Mouse (Mus musculus): ENCODE measurements at regions not wholly inside any gene's neighbourhood (a gene's known extent, or its start where the extent isn't known, plus 50 kb on each side); places are given as distances from the start of the nearest gene placed in this dataset.
"Not testable (repeated sequence)": the region's sequence is repeated elsewhere in the genome, so short reads cannot be mapped to it uniquely, and the experiment has no call there.

DNA sequence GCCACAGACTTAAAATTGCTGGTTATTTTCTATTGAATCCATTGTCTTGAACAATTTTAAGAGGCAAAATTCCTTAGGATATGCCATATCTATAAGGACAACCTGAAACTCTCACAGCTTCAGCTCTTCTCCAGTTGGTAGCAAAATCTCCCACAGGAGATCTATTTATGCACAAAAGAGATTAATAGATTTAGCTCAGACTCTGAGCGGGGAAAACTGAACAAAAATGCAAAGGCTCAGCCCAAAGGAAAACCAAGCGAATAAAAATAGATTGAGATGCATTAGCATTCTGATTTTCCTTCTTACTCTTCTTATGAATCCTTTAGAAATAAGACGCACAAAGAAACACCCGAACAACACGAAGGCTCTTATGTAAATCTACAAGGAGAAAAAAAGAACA, 196.2 kb upstream of the Pcsk5 start:
- DNase-seq (ENCODE audit: low spot score in 2 of 2): no peak

DNA sequence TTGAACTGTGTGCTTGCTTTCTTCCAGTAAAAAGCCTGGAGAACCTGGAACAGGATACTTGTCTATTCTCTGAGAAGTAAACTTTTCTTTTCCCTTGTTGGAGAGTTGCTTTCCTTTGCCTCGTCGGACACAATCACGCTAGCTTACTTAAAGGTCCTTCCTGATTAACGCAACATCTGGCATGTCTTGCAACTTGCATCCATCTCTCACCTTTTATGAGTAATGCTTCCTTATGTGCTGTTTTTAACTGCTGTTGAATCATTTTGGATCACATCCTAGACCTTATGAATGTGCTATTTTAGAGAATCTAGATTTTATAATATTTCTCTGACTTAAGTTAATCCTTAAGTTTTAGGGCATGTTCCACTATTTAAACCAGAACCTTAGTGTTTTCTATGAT, 188.4 kb upstream of the Pcsk5 start:
- no peak for DNase-seq (ENCODE audit: low spot score in 2 of 2)

DNA sequence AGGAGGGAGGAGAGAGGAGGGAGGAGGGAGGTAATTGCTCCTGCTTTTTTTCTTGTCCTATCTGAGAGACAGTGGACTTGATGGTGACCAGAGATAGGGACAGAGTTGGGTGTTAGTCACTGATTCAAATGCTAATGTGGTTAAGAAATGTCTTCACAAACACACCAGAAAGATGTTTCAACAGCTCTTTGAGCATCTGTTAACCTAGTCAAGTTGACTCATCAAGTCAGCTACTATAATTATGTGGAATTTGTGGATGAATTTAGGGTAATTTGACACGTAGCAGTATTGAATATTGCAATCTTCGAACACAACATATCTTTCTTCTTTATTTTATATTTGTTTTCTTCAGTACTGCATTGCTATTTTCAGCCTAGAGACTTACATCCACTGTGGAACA, 182.9 kb upstream of the Pcsk5 start:
- peak in 1 of 2 experiments; percentile 10 for DNase-seq (ENCODE audit: low spot score in 2 of 2)

DNA sequence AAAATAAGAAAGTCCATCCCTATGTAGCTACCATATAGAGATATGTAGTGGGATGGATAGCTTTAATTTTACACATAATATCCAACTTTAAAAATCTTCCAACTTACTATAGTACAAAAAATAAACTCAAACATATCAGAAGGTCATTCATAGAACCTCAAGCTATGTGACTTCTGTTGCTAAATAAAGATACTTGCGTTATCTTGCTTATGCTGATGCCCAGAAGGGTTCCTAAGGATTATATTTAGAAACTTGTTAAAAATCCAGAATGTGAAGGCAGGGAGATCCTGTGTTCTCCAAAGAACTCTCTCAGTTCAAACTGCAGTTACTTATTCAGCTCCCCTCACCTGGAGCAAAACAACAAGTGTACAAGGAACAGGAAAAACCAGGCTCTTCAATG, 177.9 kb upstream of the Pcsk5 start:
- no peak for DNase-seq (ENCODE audit: low spot score in 2 of 2)

DNA sequence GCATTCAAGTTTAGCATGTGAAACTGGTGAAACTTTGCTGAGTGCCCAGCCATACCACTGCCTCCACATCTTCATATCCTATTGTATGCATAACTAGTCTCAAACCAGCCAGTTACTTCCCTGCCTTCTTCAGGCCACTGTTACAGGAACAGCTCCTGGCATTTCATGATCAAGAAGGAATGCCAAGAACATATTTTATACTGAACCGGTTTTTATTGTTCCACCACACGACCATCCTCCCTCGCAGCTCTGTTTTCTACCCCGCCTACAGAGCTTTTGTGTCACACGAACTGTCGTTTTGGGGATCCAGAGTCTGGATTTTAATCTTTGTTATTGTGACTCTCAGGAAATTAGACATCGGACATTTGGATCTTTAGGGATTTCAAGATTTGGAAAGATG, 174.6 kb upstream of the Pcsk5 start:
- DNase-seq (ENCODE audit: low spot score in 2 of 2): peak in 1 of 2 experiments; percentile 30

DNA sequence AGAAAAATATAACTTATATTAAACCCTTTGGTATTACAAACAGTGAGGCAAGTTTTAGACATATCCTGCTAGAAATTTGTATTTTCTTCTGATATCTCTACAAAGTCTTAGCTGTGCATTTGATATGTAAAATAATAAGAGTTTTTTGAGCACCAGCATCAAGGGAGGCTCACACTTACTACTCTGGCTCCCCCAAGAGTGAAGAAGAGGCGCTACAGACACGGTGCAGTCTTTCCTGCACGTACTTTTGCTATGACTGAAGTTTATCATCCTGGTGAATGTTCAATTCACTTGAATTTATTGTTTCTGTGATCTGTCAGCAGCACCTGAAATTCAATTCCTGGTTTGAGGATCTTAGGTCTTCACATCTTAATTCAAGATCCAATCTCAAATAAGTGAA, 160.1 kb upstream of the Pcsk5 start:
- DNase-seq (ENCODE audit: low spot score in 2 of 2): no peak

DNA sequence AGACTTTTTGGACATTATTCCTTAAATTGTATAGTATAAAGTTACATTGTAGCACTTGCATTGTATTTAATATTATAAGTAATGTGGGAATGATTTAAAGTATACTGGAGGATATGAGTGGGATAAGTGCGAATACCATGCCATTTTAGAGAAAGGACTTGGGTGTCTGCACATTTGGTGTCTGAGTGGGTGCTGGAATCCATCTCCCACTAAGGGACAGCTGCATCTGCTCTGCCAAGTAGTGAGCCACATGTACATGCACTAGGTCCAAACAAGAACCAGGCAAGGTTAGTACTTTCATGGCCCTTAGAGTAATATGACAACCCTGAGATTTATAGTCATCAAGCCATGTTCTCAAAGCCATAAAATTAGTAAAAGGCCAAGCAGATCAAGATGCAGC, 146.0 kb upstream of the Pcsk5 start:
- no peak for DNase-seq (ENCODE audit: low spot score in 2 of 2)

DNA sequence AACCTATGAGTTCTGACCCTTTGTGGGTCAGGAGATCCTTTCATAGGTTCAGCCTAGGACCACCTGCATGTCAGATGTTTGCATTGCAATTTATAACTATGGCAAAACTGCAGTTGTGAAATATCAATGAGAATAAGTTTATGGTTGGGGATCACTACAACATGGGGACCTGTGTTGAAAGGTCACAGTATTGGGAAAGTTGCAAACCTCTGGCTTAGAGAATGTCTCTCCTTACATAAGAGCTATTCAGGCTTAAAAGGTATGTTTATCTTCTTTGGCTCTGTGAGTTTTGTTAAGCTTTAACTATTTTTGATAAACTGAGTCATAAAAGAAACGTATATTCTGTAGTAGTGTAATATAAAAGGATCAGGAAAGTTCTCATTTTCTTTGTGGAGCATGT, 128.1 kb upstream of the Pcsk5 start:
- no peak for DNase-seq (ENCODE audit: low spot score in 2 of 2)

DNA sequence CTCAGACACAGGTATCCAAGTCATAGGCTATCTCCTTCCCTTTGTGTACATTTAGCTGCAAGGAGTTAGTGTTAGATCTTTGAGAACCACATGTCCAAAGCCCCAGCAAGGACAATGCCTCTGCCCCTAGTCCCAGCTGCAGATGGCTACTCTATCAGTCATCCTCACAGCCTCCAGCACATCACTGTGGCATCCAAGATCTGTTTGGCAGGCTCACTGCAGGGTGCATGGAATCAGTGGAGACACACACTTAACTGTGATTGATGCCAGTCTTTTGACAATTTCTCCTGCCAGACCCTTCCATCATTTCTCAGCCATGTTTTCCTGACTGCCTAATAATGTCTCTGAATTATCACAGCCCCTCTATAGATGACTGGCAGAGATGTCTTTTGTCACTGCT, 121.0 kb upstream of the Pcsk5 start:
- DNase-seq (ENCODE audit: low spot score in 2 of 2): peak; percentile 4 to 21

DNA sequence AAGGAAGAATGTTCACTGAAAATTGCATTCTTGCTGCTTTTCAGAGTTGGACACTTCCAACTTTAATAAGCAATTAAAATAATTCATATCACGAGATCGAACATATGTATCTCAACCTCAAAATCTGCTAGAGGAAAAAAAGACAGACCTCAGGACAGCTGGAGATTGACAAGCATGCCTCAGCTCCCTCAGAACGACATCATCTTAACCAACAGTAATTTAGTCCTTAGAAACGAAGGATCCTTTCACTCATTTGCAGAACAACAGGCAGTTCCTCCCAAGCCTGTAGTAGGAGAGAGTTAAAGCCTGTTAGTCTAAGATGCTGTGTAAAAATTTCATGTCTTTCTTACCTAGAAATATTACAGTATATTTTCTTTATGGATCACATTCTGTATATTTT, 95.2 kb upstream of the Pcsk5 start:
- peak in 1 of 2 experiments; percentile 16 for DNase-seq (ENCODE audit: low spot score in 2 of 2)

DNA sequence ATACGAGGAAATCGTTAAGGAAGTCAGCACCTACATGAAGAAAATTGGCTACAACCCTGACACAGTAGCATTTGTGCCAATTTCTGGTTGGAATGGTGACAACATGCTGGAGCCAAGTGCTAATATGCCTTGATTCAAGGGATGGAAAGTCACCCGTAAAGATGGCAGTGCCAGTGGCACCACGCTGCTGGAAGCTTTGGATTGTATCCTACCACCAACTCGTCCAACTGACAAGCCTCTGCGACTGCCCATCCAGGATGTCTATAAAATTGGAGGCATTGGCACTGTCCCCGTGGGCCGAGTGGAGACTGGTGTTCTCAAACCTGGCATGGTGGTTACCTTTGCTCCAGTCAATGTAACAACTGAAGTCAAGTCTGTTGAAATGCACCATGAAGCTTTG, 89.7 kb upstream of the Pcsk5 start:
- DNase-seq (ENCODE audit: low spot score in 2 of 2): not testable (repeated sequence)

DNA sequence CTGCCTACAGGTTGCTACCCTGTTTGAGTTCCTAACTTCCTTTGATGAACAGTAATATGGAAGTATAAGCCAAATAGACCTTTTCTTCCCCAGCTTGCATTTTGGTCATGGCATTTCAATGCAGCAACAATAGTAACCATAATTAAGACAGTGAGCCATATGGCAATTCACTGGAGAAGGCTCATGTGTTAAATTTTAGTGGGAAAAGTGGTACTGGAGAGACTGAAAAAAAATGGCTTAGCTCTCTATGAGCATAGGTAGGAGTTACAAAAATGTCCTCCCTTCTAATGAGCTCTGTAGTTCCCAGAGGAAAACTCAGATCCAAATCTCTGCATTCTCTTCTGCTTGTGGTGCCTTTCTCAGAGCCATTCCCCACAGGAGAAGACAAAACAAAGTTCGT, 70.1 kb upstream of the Pcsk5 start:
- no peak for DNase-seq (ENCODE audit: low spot score in 2 of 2)

DNA sequence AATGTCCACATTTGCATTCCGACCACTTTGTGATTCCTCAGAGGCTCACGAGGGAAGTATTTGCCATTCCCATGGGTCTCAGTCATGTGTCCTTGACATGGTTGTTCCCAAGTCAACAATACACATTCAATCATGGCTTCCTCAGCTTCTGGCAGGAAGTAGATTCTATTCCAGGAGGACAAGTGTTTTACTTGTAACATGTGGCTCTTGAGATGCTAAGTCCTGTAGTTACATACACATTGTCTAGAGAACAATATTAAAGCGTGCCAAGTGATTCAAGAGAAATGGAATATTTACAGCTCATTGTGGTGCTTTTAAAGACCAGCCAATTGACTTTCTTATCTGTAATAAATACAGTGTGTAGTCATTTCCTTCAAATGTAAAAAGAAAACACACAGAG, 66.7 kb upstream of the Pcsk5 start:
- no peak for DNase-seq (ENCODE audit: low spot score in 2 of 2)

DNA sequence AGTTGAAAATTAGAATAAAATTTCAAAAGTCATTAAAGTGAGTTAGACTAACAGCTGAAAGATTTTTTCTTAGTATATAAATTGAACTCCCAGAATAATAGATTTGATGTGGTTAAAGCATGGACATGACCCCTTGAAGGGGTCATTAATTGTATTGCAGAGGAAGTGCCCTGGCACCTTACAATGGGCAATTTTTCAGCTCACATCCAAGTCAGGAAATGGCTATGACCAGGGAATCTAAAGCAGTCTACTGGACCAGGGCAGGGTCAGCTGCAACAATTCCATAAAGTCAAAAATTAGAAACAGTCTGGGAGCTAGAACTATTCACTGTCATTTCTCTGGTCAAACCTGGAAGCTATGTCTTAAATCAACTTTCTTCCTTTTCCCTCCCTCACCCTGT, 55.2 kb upstream of the Pcsk5 start:
- DNase-seq (ENCODE audit: low spot score in 2 of 2): no peak

Small RNA genes in the stretch of these regions (microRNA-seq; reads per million reads assigned to microRNA genes)
- 0 reads per million in 2 experiments for gene Gm23061
